Mouse (Mus musculus): ENCODE measurements around the gene Gm20741. TPM values are rescaled to one million over a fixed set of nuclear protein-coding genes. Genes with fewer than 3 reads are reported as not detected.

Gene Gm20741
- total RNA-seq (2022) = not detected

DNA sequence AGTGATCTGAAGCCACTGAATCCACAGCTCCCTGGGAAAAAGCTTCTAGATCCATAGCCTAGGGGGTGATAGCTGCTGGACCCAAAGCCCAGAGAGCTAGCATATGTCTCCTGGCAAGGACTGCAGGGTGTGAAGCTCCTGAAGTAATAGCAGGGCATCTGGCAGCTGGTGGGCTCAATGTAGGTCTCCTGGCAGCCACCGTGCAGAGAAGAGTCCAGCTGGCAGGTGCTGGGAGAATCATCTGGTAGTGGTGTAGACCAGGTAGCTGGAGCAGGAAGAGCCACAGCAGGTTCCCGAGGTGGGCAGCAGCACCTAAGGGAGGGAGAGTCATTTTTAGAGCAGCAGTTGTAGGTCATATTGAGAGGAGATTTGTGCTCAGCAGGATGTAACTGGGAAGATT lies at the start of gene Gm20741:
TSS of gene Gm20741 (minus strand) at position 394 of the 400 bp plus-strand sequence.
- DNase-seq (ENCODE audit: low spot score) = no peak

DNA sequence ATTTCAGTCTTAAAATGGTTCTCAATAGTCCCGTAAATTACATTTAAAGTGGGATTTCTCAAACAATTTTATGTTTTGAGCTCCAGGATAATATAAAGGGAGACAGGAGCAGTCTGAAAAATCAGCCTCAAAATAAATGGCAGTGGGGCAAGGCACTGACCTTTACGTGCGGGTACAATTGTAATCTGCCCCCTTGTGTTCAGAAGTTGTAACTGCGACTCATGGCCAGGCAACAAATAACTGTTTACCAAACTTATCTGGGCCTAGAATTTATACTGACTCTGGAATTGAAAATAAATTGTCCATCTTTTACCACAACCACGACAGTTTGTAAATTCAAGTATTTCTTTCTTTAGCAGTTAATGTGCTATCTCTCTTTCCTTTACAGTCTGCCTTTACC lies 39.4 kb upstream of the Gm20741 start:
- no peak for DNase-seq (ENCODE audit: low spot score)

DNA sequence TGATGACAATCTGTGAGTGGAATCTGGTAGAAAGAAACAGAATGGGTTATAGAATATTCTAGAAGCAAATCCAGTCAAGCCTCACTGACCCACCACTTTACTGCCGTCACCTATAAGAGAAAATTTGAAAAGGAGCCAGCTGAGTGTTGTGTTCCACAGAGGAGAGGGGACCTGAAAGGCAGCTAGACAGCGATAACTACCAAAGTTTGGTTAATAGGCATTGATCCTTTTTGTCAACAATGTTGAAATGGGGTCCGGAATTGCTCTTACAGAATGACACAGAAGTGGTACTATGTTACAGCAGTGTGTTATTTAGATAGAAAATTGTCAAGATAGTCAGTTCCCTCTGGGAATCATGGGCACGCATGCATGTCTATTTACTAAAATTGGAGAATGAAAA lies 36.5 kb upstream of the Gm20741 start:
- no peak for DNase-seq (ENCODE audit: low spot score)

DNA sequence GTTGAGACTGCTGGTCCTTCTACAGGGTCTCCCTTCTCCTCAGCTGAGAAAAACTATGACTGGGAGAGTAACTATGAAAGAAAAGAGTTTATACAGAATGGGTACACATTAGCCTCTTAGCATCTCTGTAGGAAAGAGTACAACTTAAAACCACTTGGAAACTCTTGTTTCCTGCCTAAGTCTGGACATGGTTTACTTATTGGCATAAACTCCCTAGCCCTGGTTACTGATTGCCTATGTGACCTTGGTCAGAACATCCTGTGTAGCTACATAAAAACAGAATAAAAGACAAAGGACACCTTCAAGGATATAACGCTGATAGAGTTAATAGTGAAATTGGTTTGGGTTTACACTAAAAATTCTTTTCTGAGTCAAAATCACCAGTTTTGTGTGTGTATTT lies 35.3 kb upstream of the Gm20741 start:
- no peak for DNase-seq (ENCODE audit: low spot score)

DNA sequence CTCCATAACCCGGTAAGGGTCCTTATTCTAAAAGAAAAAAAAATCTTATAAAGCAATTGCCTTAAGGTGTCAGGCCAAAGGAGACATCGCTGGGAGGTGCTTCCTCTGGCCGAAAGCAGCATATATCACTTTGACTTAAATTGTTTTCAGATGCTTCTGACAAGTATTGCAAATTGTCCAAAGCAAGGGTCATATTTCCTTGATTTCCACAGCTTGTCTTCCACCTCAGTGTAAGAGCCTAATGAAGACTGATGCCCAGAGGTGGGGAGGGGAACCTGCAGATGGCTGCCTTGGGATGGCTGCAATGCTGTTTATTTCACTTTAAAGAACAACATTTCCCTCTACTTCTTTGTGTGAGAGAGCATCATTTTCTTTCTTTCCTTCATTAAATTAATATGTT lies 15.0 kb upstream of the Gm20741 start:
- no peak for DNase-seq (ENCODE audit: low spot score)

DNA sequence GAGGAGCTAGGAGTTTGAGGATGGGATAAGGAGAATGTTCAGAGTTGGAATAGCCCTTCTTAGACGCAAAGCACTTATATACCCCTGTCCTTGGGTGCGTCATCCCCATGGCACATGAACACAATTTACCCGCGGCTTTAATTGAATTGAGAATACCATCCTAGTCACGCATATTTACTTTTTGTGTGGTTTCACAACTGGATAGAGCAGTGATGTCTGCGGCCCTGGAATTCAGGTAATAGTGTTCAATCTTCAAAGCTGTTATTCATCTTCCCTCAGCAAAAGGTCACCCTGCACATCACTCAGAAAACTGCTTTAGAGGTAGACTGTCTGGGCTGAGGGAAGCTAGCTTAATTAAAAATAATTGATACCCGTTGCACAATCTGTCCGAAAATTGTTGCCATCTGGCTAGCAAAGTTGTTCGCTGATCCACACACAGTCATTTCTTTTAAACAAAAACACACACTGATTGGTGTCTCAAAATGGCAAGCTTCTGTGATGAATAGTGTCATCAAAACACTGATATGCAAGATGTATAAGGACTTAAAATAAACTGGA lies 14.2 kb upstream of the Gm20741 start, which contains the start of gene Krtap14:
TSS of gene Krtap14 (minus strand) at position 51 of the 558 bp plus-strand sequence.
- DNase-seq (ENCODE audit: low spot score) = no peak

DNA sequence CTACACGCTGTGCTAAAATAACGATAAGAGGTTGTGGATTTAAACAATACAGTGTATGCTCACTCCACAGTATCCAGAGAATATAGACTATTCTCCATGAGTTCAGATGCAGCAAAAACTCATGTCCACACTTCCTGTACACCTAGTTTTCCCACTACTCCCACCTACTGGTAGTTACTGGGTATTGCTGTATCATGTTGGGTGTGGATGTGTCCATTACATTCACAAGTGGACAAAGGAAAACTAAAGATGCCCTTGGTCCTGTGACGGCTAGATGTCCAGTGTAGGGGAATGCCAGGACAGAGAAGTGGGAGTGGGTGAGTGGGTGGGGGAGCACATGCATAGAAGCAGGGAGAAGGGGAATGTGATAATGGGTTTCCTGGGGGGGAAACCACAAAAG lies 11.7 kb upstream of the Gm20741 start:
- no peak for DNase-seq (ENCODE audit: low spot score)

DNA sequence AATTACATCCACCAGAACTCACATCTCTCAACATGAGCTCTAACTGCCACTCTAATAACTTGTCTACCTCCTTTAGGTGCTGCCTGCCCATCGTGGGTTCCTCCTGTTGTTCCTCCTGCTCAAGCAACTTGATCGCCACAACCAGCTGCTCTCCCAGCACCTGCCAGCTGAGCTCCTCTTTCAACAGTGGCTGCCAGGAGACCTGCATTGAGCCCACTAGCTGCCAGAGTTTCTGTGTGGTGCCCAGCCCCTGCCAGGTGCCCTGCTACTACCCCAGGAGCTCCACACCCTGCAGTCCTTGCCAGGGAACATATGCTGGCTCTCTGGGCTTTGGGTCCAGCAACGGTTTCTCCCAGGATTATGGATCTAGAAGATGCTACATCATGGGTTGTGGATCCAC lies 8.0 kb upstream of the Gm20741 start, which contains the start of gene Krtap15:
TSS of gene Krtap15 (plus strand) at position 150 of the 400 bp plus-strand sequence.
- no peak for DNase-seq (ENCODE audit: low spot score)

DNA sequence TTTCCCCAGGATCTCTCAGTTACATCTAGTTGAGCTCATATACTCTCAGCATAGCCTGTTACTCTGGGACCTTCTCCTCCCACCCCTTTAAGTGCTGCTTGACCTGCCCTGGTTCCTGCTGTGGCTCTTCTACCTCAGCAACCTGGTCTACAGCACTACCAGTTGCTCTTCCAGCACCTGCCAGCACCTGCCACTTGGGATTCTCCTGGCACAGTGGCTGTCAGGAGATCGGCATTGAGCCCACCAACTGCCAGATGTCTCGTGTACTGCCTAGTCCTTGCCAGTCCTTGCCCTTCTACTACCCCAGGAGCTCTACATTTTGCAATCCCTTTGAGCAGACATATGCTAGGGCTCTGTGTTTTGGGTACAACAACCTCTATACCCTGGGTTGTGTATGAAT lies 25.2 kb downstream of the Gm20741 start:
- DNase-seq (ENCODE audit: low spot score) = no peak

DNA sequence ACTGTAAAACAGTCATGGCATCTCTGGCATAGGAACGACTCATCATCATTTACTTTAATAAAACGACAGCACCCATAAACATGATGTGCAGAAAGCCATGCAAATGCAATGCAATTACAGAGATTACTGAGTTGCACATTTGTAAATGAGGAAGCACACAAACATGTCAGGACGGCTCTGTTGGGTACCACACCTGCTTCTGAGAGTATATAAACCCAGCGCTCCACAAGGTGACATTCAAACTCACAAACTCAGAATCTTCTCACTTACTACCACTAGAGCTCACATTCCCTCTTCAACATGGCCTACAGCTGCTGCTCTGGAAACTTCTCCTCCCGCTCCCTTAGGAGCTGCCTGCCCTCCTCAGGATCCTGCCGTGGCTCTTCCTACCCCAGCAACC lies 34.4 kb downstream of the Gm20741 start, which contains the start of gene Gm5965:
TSS of gene Gm5965 (plus strand) at position 301 of the 400 bp plus-strand sequence.
- DNase-seq (ENCODE audit: low spot score) = no peak

DNA sequence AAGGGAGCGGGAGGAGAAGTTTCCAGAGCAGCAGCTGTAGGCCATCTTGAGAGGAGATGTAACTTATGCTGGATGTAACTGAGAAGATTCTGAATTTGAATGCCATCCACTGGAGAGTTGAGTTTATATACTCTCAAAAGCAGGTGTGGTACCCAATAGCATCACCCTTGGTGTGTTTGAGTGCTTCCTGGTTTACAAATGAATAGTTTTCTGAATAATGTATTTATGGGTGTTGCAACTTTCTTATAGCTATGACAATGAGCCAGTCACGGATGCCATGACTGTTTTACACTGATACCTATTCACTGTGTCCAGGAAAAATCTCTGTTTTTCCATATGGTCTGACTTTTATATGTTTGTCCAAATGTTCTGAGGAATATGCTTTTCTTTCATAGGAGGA lies 37.9 kb downstream of the Gm20741 start, which contains the start of gene 2310057N15Rik:
TSS of gene 2310057N15Rik (minus strand) at position 101 of the 400 bp plus-strand sequence.
- no peak for DNase-seq (ENCODE audit: low spot score)

Other genes with a start within 250 kb of the Gm20741 start
- not detected for gene Cldn8, start 249.0 kb downstream of the Gm20741 start, total RNA-seq (2022)
- gene Krtap24-1, start 199.9 kb downstream of the Gm20741 start, total RNA-seq (2022) = not detected
- not detected for gene 2310079G19Rik, start 184.6 kb downstream of the Gm20741 start, total RNA-seq (2022)
- not detected for gene Krtap26-1, start 164.4 kb downstream of the Gm20741 start, total RNA-seq (2022)
- not detected for gene Krtap27-1, start 140.5 kb downstream of the Gm20741 start, total RNA-seq (2022)
- not detected for gene 2310061N02Rik, start 104.3 kb downstream of the Gm20741 start, total RNA-seq (2022)
- gene Krtap13-1, start 83.4 kb downstream of the Gm20741 start, total RNA-seq (2022) = not detected
- gene Krtap13, start 60.6 kb downstream of the Gm20741 start, total RNA-seq (2022) = not detected
- not detected for gene 2310034C09Rik, start 53.4 kb downstream of the Gm20741 start, total RNA-seq (2022)
- not detected for gene 2310057N15Rik, start 38.0 kb downstream of the Gm20741 start, total RNA-seq (2022)
- gene Gm5965, start 34.3 kb downstream of the Gm20741 start, total RNA-seq (2022) = not detected
- gene Krtap15, start 8.0 kb upstream of the Gm20741 start, total RNA-seq (2022) = not detected
- gene Krtap14, start 13.9 kb upstream of the Gm20741 start, total RNA-seq (2022) = not detected
- gene Krtap19-1, start 57.2 kb upstream of the Gm20741 start, total RNA-seq (2022) = not detected
- gene Krtap19-2, start 62.0 kb upstream of the Gm20741 start, total RNA-seq (2022) = not detected
- gene Krtap19-3, start 65.8 kb upstream of the Gm20741 start, total RNA-seq (2022) = not detected
- not detected for gene Krtap19-4, start 72.9 kb upstream of the Gm20741 start, total RNA-seq (2022)
- gene Krtap19-5, start 84.2 kb upstream of the Gm20741 start, total RNA-seq (2022) = not detected
- not detected for gene Krtap19-9b, start 120.0 kb upstream of the Gm20741 start, total RNA-seq (2022)
- not detected for gene Krtap16-3, start 150.7 kb upstream of the Gm20741 start, total RNA-seq (2022)
- gene Krtap22-2, start 198.5 kb upstream of the Gm20741 start, total RNA-seq (2022) = not detected
- not detected for gene Gm10229, start 203.1 kb upstream of the Gm20741 start, total RNA-seq (2022)
- gene Krtap6-1, start 219.5 kb upstream of the Gm20741 start, total RNA-seq (2022) = not detected
- not detected for gene Gm10228, start 229.3 kb upstream of the Gm20741 start, total RNA-seq (2022)
- not detected for gene Krtap6-5, start 235.7 kb upstream of the Gm20741 start, total RNA-seq (2022)

Data from heart, adult 8-10 months (tissue).